Mouse (Mus musculus) ES-Bruce4 (cell line): ENCODE results near the gene Tshz2.

Experiments used
- CTCF ChIP-seq: IDR thresholded peaks from one replicate; pipeline ENCODE4 v1.8.1; 2011; ENCODE audit warnings: low read depth, low read length
- POLR2A ChIP-seq: IDR thresholded peaks from one replicate; pipeline ENCODE4 v1.8.1; 2011; ENCODE audit warnings: low read length; ENCODE audit not compliant: insufficient read depth

GRCm38 (mm10) chr2:169600163-169600562 lies 32.6 kb upstream of the Tshz2 start:
- TF ChIP-seq POLR2A (no peak), CTCF (no peak)
